Mouse (Mus musculus): ENCODE measurements around the gene Jup.
A peak's percentile ranks its signal among the peaks of the same experiment; 100 is the strongest.

Jup gene

GRCm38 (mm10) chr11:100397600-100398389 is at the start of gene Jup:
TSS of gene Jup (minus strand) at chr11:100397763.
- peak; percentile 96 to 97 for DNase-seq (ENCODE audit: low spot score in 2 of 2)

GRCm38 (mm10) chr11:100442625-100443024 is 45.1 kb upstream of the Jup start:
- DNase-seq (ENCODE audit: low spot score in 2 of 2), result no peak

- DNase-seq (ENCODE audit: low spot score in 2 of 2), result no peak
Measured at GRCm38 (mm10) chr11:100441797-100442196, 44.2 kb upstream of the Jup start, which contains the start of the genes Nt5c3b and Klhl10. TSS of gene Nt5c3b (minus strand) at chr11:100441808. TSS of gene Klhl10 (plus strand) at chr11:100441917.

- peak; percentile 71 to 74 for DNase-seq (ENCODE audit: low spot score in 2 of 2)
Measured at GRCm38 (mm10) chr11:100440691-100441522, 43.3 kb upstream of the Jup start.

- no peak for DNase-seq (ENCODE audit: low spot score in 2 of 2)
Measured at GRCm38 (mm10) chr11:100437901-100438300, 40.3 kb upstream of the Jup start.

GRCm38 (mm10) chr11:100435678-100436246 is 38.2 kb upstream of the Jup start:
- no peak for DNase-seq (ENCODE audit: low spot score in 2 of 2)

GRCm38 (mm10) chr11:100432002-100432401 is 34.4 kb upstream of the Jup start:
- DNase-seq (ENCODE audit: low spot score in 2 of 2), result no peak

GRCm38 (mm10) chr11:100430052-100430451 is 32.5 kb upstream of the Jup start:
- no peak for DNase-seq (ENCODE audit: low spot score in 2 of 2)

GRCm38 (mm10) chr11:100428612-100429199 is 31.1 kb upstream of the Jup start:
- DNase-seq (ENCODE audit: low spot score in 2 of 2), result no peak

- DNase-seq (ENCODE audit: low spot score in 2 of 2), result no peak
Measured at GRCm38 (mm10) chr11:100426820-100427219, 29.3 kb upstream of the Jup start.

GRCm38 (mm10) chr11:100425851-100426250 is 28.3 kb upstream of the Jup start:
- DNase-seq (ENCODE audit: low spot score in 2 of 2), result peak; percentile 46 to 61

- DNase-seq (ENCODE audit: low spot score in 2 of 2), result no peak
Measured at GRCm38 (mm10) chr11:100423836-100424235, 26.3 kb upstream of the Jup start.

GRCm38 (mm10) chr11:100421537-100421936 is 24.0 kb upstream of the Jup start:
- DNase-seq (ENCODE audit: low spot score in 2 of 2), result no peak

- peak in 1 of 2 experiments; percentile 26 for DNase-seq (ENCODE audit: low spot score in 2 of 2)
Measured at GRCm38 (mm10) chr11:100414914-100415822, 17.6 kb upstream of the Jup start, which contains the start of gene Fkbp10. TSS of gene Fkbp10 (plus strand) at chr11:100415697.

- DNase-seq (ENCODE audit: low spot score in 2 of 2), result peak; percentile 61
Measured at GRCm38 (mm10) chr11:100414021-100414913, 16.7 kb upstream of the Jup start, which contains the start of gene P3h4. TSS of gene P3h4 (minus strand) at chr11:100414836.

- no peak for DNase-seq (ENCODE audit: low spot score in 2 of 2)
Measured at GRCm38 (mm10) chr11:100413541-100413940, 16.0 kb upstream of the Jup start.

- DNase-seq (ENCODE audit: low spot score in 2 of 2), result no peak
Measured at GRCm38 (mm10) chr11:100411736-100412135, 14.2 kb upstream of the Jup start.

GRCm38 (mm10) chr11:100409686-100410085 is 12.1 kb upstream of the Jup start:
- DNase-seq (ENCODE audit: low spot score in 2 of 2), result no peak

- DNase-seq (ENCODE audit: low spot score in 2 of 2), result no peak
Measured at GRCm38 (mm10) chr11:100408835-100409462, 11.4 kb upstream of the Jup start.

All from natural killer cell, adult 2 months (primary cell).